Mouse (Mus musculus) MEL (cell line): ENCODE data around the gene Gpr156. TPM values are rescaled to one million over a fixed set of nuclear protein-coding genes. Genes with fewer than 3 reads are reported as not detected.

Experiments used
- DNase-seq: peaks from one replicate; pipeline ENCODE4 v3.0.0; 2011; ENCODE audit warnings: low read depth, low spot score
- H3K27ac ChIP-seq: 2 replicates; pipeline ENCODE4 v1.5.1; 2012; ENCODE audit warnings: low read depth, mild to moderate bottlenecking, control low read depth, low read length, moderate library complexity; ENCODE audit not compliant: control insufficient read depth
- H3K27me3 ChIP-seq, 2 experiments: fragments of 150-350 bp in 1 of 2; sonication (generic) in 1 of 2; 2 replicates each; pipeline ENCODE4 v1.6.1; 2012; ENCODE audit warnings: low read length in 2 of 2, mild to moderate bottlenecking in 2 of 2, improper control_type of control experiment in 1 of 2, moderate library complexity in 1 of 2; ENCODE audit not compliant: insufficient read depth in 2 of 2, control insufficient read depth in 1 of 2
- H3K36me3 ChIP-seq, 2 experiments: 2 replicates each; pipeline ENCODE4 v1.6.1; 2012 to 2014; ENCODE audit warnings: low read length in 2 of 2, improper control_type of control experiment in 1 of 2, inconsistent platforms in 1 of 2, mild to moderate bottlenecking in 1 of 2; ENCODE audit not compliant: insufficient read depth in 2 of 2, control insufficient read depth in 1 of 2
- H3K4me1 ChIP-seq, 2 experiments: fragments of 150-350 bp in 1 of 2; sonication (generic) in 1 of 2; 2 replicates each; pipeline ENCODE4 v1.6.1; 2012; ENCODE audit warnings: low read length in 2 of 2, improper control_type of control experiment in 1 of 2, mild to moderate bottlenecking in 1 of 2; ENCODE audit not compliant: insufficient read depth in 2 of 2, control insufficient read depth in 1 of 2
- H3K4me3 ChIP-seq, 2 experiments: fragments of 150-350 bp in 1 of 2; sonication (generic) in 1 of 2; 2 replicates each; pipeline ENCODE4 v1.5.1; 2012; ENCODE audit warnings: low read depth in 2 of 2, low read length in 2 of 2, mild to moderate bottlenecking in 2 of 2, moderate library complexity in 2 of 2, control low read depth in 1 of 2, improper control_type of control experiment in 1 of 2; ENCODE audit not compliant: control insufficient read depth in 1 of 2, insufficient read depth in 1 of 2
- H3K79me2 ChIP-seq: 2 replicates; pipeline ENCODE4 v1.6.1; 2012; ENCODE audit warnings: mild to moderate bottlenecking, low read length, moderate library complexity; ENCODE audit not compliant: control insufficient read depth, poor library complexity, insufficient read depth
- H3K9ac ChIP-seq: 2 replicates; pipeline ENCODE4 v1.6.1; 2012; ENCODE audit warnings: low read depth, mild to moderate bottlenecking, control low read depth, low read length, moderate library complexity; ENCODE audit not compliant: control insufficient read depth, poor library complexity, severe bottlenecking
- H3K9me3 ChIP-seq: fragments of 150-350 bp; sonication (generic); replicated peaks from 2 replicates; pipeline ENCODE4 v1.6.1; 2012; ENCODE audit warnings: mild to moderate bottlenecking, low read length, improper control_type of control experiment, moderate library complexity; ENCODE audit not compliant: insufficient read depth
- ELF1 ChIP-seq: IDR thresholded peaks from 2 replicates; pipeline ENCODE4 v1.6.1; 2014; ENCODE audit warnings: low read depth, mild to moderate bottlenecking, inconsistent platforms, low read length, improper control_type of control experiment, moderate library complexity
- EP300 ChIP-seq, 2 experiments: IDR thresholded peaks; 2 replicates each; pipeline ENCODE4 v1.6.1; 2011; ENCODE audit warnings: improper control_type of control experiment in 2 of 2, low read length in 2 of 2, low read depth in 1 of 2, mild to moderate bottlenecking in 1 of 2
- ETS1 ChIP-seq: IDR thresholded peaks from 2 replicates; pipeline ENCODE4 v1.6.1; 2012; ENCODE audit warnings: low read depth, mild to moderate bottlenecking, inconsistent platforms, low read length, improper control_type of control experiment, moderate library complexity
- GABPA ChIP-seq: IDR thresholded peaks from 2 replicates; pipeline ENCODE4 v1.6.1; 2012; ENCODE audit warnings: low read depth, mild to moderate bottlenecking, inconsistent platforms, low read length, improper control_type of control experiment, moderate library complexity
- GATA1 ChIP-seq: IDR thresholded peaks from 2 replicates; pipeline ENCODE4 v1.6.1; 2011; ENCODE audit warnings: low read depth, low read length, improper control_type of control experiment
- HCFC1 ChIP-seq: IDR thresholded peaks from 2 replicates; pipeline ENCODE4 v1.6.1; 2012; ENCODE audit warnings: low read depth, mild to moderate bottlenecking, inconsistent platforms, low read length, improper control_type of control experiment, moderate library complexity
- JUND ChIP-seq: IDR thresholded peaks from 2 replicates; pipeline ENCODE4 v1.6.1; 2011; ENCODE audit warnings: low read depth, mild to moderate bottlenecking, improper control_type of control experiment, low read length
- MAFK ChIP-seq: IDR thresholded peaks from 2 replicates; pipeline ENCODE4 v1.6.1; 2011; ENCODE audit warnings: low read depth, mild to moderate bottlenecking, low read length, improper control_type of control experiment, borderline replicate concordance
- MAX ChIP-seq: IDR thresholded peaks from 2 replicates; pipeline ENCODE4 v1.6.1; 2011; ENCODE audit warnings: low read length, improper control_type of control experiment
- MAZ ChIP-seq: IDR thresholded peaks from 2 replicates; pipeline ENCODE4 v1.6.1; 2012; ENCODE audit warnings: low read depth, mild to moderate bottlenecking, inconsistent platforms, low read length, improper control_type of control experiment
- MYB ChIP-seq: IDR thresholded peaks from 2 replicates; pipeline ENCODE4 v1.6.1; 2011; ENCODE audit warnings: mild to moderate bottlenecking, low read depth, low read length, improper control_type of control experiment
- NELFE ChIP-seq: IDR thresholded peaks from 2 replicates; pipeline ENCODE4 v1.6.1; 2011; ENCODE audit warnings: low read depth, low read length, improper control_type of control experiment
- NRF1 ChIP-seq: IDR thresholded peaks from 2 replicates; pipeline ENCODE4 v1.6.1; 2014; ENCODE audit warnings: low read depth, mild to moderate bottlenecking, inconsistent platforms, low read length, improper control_type of control experiment, moderate library complexity; ENCODE audit not compliant: poor library complexity, insufficient read depth, severe bottlenecking
- POLR2A ChIP-seq, 2 experiments: IDR thresholded peaks; 2 replicates each; pipeline ENCODE4 v1.6.1; 2011 to 2012; ENCODE audit warnings: low read length in 2 of 2, mild to moderate bottlenecking in 2 of 2, control low read depth in 1 of 2, improper control_type of control experiment in 1 of 2, low read depth in 1 of 2, moderate library complexity in 1 of 2; ENCODE audit not compliant: control insufficient read depth in 1 of 2, insufficient read depth in 1 of 2, poor library complexity in 1 of 2
- POLR2AphosphoS5 ChIP-seq: IDR thresholded peaks from 2 replicates; pipeline ENCODE4 v1.6.1; 2012; ENCODE audit warnings: low read depth, borderline replicate concordance, mild to moderate bottlenecking, inconsistent platforms, low read length, moderate library complexity, mixed read lengths
- SIN3A ChIP-seq: IDR thresholded peaks from 2 replicates; pipeline ENCODE4 v1.6.1; 2012; ENCODE audit warnings: low read length, improper control_type of control experiment, inconsistent platforms
- SMC3 ChIP-seq: IDR thresholded peaks from 2 replicates; pipeline ENCODE4 v1.6.1; 2011; ENCODE audit warnings: low read depth, low read length, improper control_type of control experiment
- TAL1 ChIP-seq: IDR thresholded peaks from 2 replicates; pipeline ENCODE4 v1.6.1; 2012; ENCODE audit warnings: mild to moderate bottlenecking, inconsistent platforms, low read length, moderate library complexity, mixed read lengths
- UBTF ChIP-seq: IDR thresholded peaks from 2 replicates; pipeline ENCODE4 v1.6.1; 2012; ENCODE audit warnings: low read depth, mild to moderate bottlenecking, inconsistent platforms, low read length, improper control_type of control experiment, moderate library complexity, borderline replicate concordance; ENCODE audit not compliant: insufficient read depth
- USF1 ChIP-seq: IDR thresholded peaks from 2 replicates; pipeline ENCODE4 v1.6.1; 2014; ENCODE audit warnings: low read depth, mild to moderate bottlenecking, inconsistent platforms, low read length, improper control_type of control experiment, moderate library complexity
- ZC3H11A ChIP-seq: IDR thresholded peaks from 2 replicates; pipeline ENCODE4 v1.6.1; 2012; ENCODE audit warnings: low read depth, mild to moderate bottlenecking, inconsistent platforms, low read length, improper control_type of control experiment
- polyA plus RNA-seq, 2 experiments: library from polyadenylated mRNA; stranded (reverse) in 1 of 2; unstranded in 1 of 2; fragments of >175 nt in 1 of 2; fragments of >200 nt in 1 of 2; gene quantifications; 2 replicates each; pipeline versions ENCODE4 v1.2.1 to v1.2.4; 2012; ENCODE audit warnings: low replicate concordance in 2 of 2, low read depth in 1 of 2; ENCODE audit not compliant: insufficient read length in 2 of 2, insufficient read depth in 1 of 2, missing spikeins in 1 of 2
- total RNA-seq: library from RNA; depleted of rRNA; stranded (reverse); fragments of 300-350 nt; gene quantifications from 2 replicates; pipeline ENCODE4 v1.2.3, GENCODE M21; 2012

Gene Gpr156
- total and polyA plus RNA-seq, 3 experiments = not detected

DNA sequence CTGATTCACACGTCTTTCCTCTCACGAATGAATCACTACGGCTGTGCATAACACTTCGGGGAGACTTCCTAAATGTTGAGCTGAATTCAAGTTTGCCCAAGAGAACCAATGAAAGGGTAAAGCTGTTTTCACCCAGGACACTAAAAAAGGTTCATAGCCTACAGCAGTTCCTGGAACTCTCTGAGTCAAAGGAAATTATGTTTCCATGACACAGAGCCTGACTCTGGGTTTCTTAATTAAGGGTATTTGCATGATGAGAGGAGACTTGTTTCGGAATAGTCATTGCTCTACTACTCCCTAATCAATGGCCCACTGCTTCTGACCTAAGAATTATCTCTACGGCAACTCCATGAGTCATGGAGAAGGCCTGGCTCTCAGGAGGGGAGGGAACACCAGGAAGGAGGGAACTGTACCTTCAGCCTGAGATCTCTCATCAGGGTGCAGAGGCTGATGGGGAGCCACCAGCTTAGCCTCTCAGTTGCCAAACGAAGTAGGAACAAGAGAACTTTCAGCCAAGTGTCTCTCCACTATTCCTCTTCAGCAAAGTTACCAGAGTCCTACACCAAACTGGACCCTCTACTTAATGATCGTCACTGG is 100.7 kb downstream of the Gpr156 start:
- H3K4me3 ChIP-seq = no peak overlapping the region

DNA sequence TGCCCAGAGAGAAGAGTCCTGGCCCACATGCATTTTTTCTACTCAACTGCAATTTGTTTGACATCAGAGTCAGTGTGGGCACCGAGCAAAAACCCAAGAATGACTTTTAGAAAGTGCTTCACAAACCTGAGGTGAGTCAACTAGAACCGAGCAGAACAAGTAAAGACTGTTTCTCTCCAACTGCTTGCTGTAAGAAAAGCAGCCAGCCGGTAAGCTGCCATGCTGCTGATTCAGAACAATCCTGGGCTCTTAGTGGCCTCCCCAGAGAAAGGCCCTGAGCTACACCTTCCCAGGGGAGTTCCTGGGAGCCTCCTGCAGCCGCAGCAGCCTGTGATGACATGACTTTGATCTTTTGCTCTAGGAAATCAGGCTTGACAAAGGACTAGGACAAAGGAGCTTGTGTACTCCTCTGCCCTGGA is 101.7 kb downstream of the Gpr156 start:
- Histone ChIP-seq H3K9me3 (no peaks in the 10 kb centered on the region), H3K27ac (no peak overlapping the region), H3K4me3 (no peak overlapping the region), H3K27me3 (peaks cover 2 to 5% of the 10 kb centered on the region in 2 experiments; a peak in 3 of 4 replicates), H3K4me1 (no peaks in the 10 kb centered on the region), H3K36me3 (no peaks in the 10 kb centered on the region), H3K9ac (no peak overlapping the region), H3K79me2 (no peaks in the 10 kb centered on the region)
- no peak for DNase-seq
- TF ChIP-seq NELFE (no peak), ETS1 (no peak), POLR2AphosphoS5 (no peak), NRF1 (no peak), SMC3 (no peak), MYB (no peak), GATA1 (no peak), MAFK (no peak), POLR2A (IDR thresholded peaks at IDR 0.05; ENCODE audit: control insufficient read depth in 1 of 2, insufficient read depth in 1 of 2, low read depth in 1 of 2, low read length in 2 of 2, poor library complexity in 1 of 2) (no peak), GABPA (no peak), TAL1 (no peak), UBTF (no peak), USF1 (no peak), HCFC1 (no peak), SIN3A (no peak), EP300 (IDR thresholded peaks at IDR 0.05; ENCODE audit: low read depth in 1 of 2, low read length in 2 of 2) (no peak), JUND (no peak)

More for the DNA sequence above, 100.7 kb downstream of the Gpr156 start:
- DNase-seq = no peak
- Histone ChIP-seq H3K27ac (no peak overlapping the region), H3K27me3 (peaks cover 2 to 5% of the 10 kb centered on the region in 2 experiments; a peak in 3 of 4 replicates), H3K4me1 (no peaks in the 10 kb centered on the region), H3K79me2 (no peaks in the 10 kb centered on the region), H3K36me3 (no peaks in the 10 kb centered on the region), H3K9ac (no peak overlapping the region), H3K9me3 (no peaks in the 10 kb centered on the region)
- TF ChIP-seq GABPA (no peak), ETS1 (no peak), MAX (no peak), MAZ (no peak), USF1 (no peak), GATA1 (no peak), ZC3H11A (no peak), ELF1 (no peak), NRF1 (no peak), POLR2AphosphoS5 (no peak)
